Mouse (Mus musculus): ENCODE measurements around the gene Hist1h4b. TPM values are rescaled to one million over a fixed set of nuclear protein-coding genes. Genes with fewer than 3 reads are reported as not detected.
"Not testable (repeated sequence)": the region's sequence is repeated elsewhere in the genome, so short reads cannot be mapped to it uniquely, and the experiment has no call there.

Gene Hist1h4b
- polyA plus RNA-seq, 2 experiments: 4.4 to 26.6 TPM

- WGBS: under 1% methylated on average over 25 of the region's 52 CpGs
- Histone ChIP-seq H3K27ac (replicated peaks; ENCODE audit: low read depth, low read length) (peak within 1 kb of the TSS; percentile 94), H3K4me2 (replicated peaks; ENCODE audit: low read depth, low read length, severe bottlenecking) (peak within 1 kb of the TSS; percentile 85), H3K4me1 (ENCODE audit: control insufficient read depth, insufficient read depth, low read length) (peaks cover 24% of the 10 kb centered on the region), H3K9ac (ENCODE audit: low read depth, low read length, severe bottlenecking) (peak within 1 kb of the TSS; percentile 64), H3K4me3 (replicated peaks; ENCODE audit: low read length) (peak within 1 kb of the TSS; percentile 52)
- not testable (repeated sequence) for H3K9me3 ChIP-seq (ENCODE audit: control insufficient read depth, low read length); H3K27me3 ChIP-seq (ENCODE audit: control insufficient read depth, insufficient read depth, low read length); H3K36me3 ChIP-seq (ENCODE audit: control insufficient read depth, insufficient read depth, low read length)
- DNase-seq (ENCODE audit: low spot score) (peak; percentile 96), ATAC-seq (ENCODE audit: low FRiP score, low read depth) (peak; percentile 78)
- TF ChIP-seq POLR2A (IDR thresholded peaks at IDR 0.05; ENCODE audit: borderline replicate concordance, extremely low read depth, insufficient read depth, insufficient read length): peak; percentile 89; the same call in 1 of the 2 replicates
These were observed 5.3 kb downstream of the Hist1h4b start, which contains the start of gene Hist1h3a for GRCm38 (mm10) chr13:23761871-23762821. Gene Hist1h3a (minus strand): TSS chr13:23762386.

GRCm38 (mm10) chr13:23763242-23763585 lies 6.4 kb downstream of the Hist1h4b start:
- Histone ChIP-seq H3K27ac (replicated peaks; ENCODE audit: low read depth, low read length) (peak overlapping the region; percentile 94), H3K27me3 (ENCODE audit: control insufficient read depth, insufficient read depth, low read length) (no peaks in the 10 kb centered on the region), H3K4me1 (ENCODE audit: control insufficient read depth, insufficient read depth, low read length) (peaks cover 20% of the 10 kb centered on the region), H3K4me2 (replicated peaks; ENCODE audit: low read depth, low read length, severe bottlenecking) (peak overlapping the region; percentile 85), H3K9ac (ENCODE audit: low read depth, low read length, severe bottlenecking) (peak overlapping the region; percentile 44), H3K36me3 (ENCODE audit: control insufficient read depth, insufficient read depth, low read length) (no peaks in the 10 kb centered on the region), H3K9me3 (ENCODE audit: control insufficient read depth, low read length) (no peaks in the 10 kb centered on the region), H3K4me3 (replicated peaks; ENCODE audit: low read length) (peak overlapping the region; percentile 52)
- no peak for ATAC-seq (ENCODE audit: low FRiP score, low read depth)
- TF ChIP-seq POLR2A (IDR thresholded peaks at IDR 0.05; ENCODE audit: borderline replicate concordance, extremely low read depth, insufficient read depth, insufficient read length): no peak
- under 1% methylated on average over 10 of the region's 10 CpGs for WGBS
- no peak for DNase-seq (ENCODE audit: low spot score)

- Histone ChIP-seq H3K36me3 (ENCODE audit: control insufficient read depth, insufficient read depth, low read length) (no peaks in the 10 kb centered on the region), H3K27me3 (ENCODE audit: control insufficient read depth, insufficient read depth, low read length) (no peaks in the 10 kb centered on the region), H3K9me3 (ENCODE audit: control insufficient read depth, low read length) (no peaks in the 10 kb centered on the region), H3K4me2 (replicated peaks; ENCODE audit: low read depth, low read length, severe bottlenecking) (peak within 1 kb of the TSS; percentile 85), H3K4me1 (ENCODE audit: control insufficient read depth, insufficient read depth, low read length) (peaks cover 20% of the 10 kb centered on the region), H3K9ac (ENCODE audit: low read depth, low read length, severe bottlenecking) (peak within 1 kb of the TSS; percentile 75), H3K4me3 (replicated peaks; ENCODE audit: low read length) (peak within 1 kb of the TSS; percentile 52), H3K27ac (replicated peaks; ENCODE audit: low read depth, low read length) (peak within 1 kb of the TSS; percentile 94)
- peak; percentile 99 for DNase-seq (ENCODE audit: low spot score)
- peak; percentile 98; the same call in 1 of the 2 replicates for TF ChIP-seq POLR2A (IDR thresholded peaks at IDR 0.05; ENCODE audit: borderline replicate concordance, extremely low read depth, insufficient read depth, insufficient read length)
- ATAC-seq (ENCODE audit: low FRiP score, low read depth): peak; percentile 74
- 4% methylated on average over 34 of the region's 34 CpGs for WGBS
These were observed 6.9 kb downstream of the Hist1h4b start, which contains the start of gene Hist1h1a for GRCm38 (mm10) chr13:23763586-23764323. Gene Hist1h1a (plus strand): TSS chr13:23763666.

- Histone ChIP-seq H3K4me3 (replicated peaks; ENCODE audit: low read length) (peak overlapping the region; percentile 52), H3K9ac (ENCODE audit: low read depth, low read length, severe bottlenecking) (peak overlapping the region; percentile 75), H3K36me3 (ENCODE audit: control insufficient read depth, insufficient read depth, low read length) (no peaks in the 10 kb centered on the region), H3K4me2 (replicated peaks; ENCODE audit: low read depth, low read length, severe bottlenecking) (peak overlapping the region; percentile 85), H3K27me3 (ENCODE audit: control insufficient read depth, insufficient read depth, low read length) (no peaks in the 10 kb centered on the region), H3K9me3 (ENCODE audit: control insufficient read depth, low read length) (no peaks in the 10 kb centered on the region), H3K4me1 (ENCODE audit: control insufficient read depth, insufficient read depth, low read length) (peaks cover 20% of the 10 kb centered on the region), H3K27ac (replicated peaks; ENCODE audit: low read depth, low read length) (peak overlapping the region; percentile 94)
- WGBS: 34% methylated on average over 12 of the region's 12 CpGs
- ATAC-seq (ENCODE audit: low FRiP score, low read depth) (no peak), DNase-seq (ENCODE audit: low spot score) (no peak)
- TF ChIP-seq POLR2A (IDR thresholded peaks at IDR 0.05; ENCODE audit: borderline replicate concordance, extremely low read depth, insufficient read depth, insufficient read length): no peak
These were observed 7.7 kb downstream of the Hist1h4b start for GRCm38 (mm10) chr13:23764324-23765171.
